Mouse (Mus musculus): Measurements from ENCODE around the gene Golph3l.
"Not testable (repeated sequence)": the region's sequence is repeated elsewhere in the genome, so short reads cannot be mapped to it uniquely, and the experiment has no call there.

DNA sequence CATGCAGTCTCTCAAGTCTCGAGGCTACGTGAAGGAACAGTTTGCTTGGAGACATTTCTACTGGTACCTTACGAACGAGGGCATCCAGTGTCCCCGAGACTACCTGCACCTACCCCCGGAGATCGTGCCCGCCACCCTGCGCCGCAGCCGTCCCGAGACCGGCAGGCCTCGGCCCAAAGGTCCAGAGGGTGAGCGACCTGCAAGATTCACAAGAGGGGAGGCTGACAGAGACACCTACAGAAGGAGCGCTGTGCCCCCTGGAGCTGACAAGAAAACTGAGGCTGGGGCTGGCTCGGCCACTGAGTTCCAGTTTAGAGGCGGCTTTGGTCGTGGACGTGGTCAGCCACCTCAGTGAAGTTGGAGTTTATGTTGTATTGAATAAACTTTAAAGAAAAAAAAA lies 33.7 kb downstream of the Golph3l start:
- TF ChIP-seq CTCF (IDR thresholded peaks at IDR 0.05; ENCODE audit: low read depth, low read length); POLR2A (IDR thresholded peaks at IDR 0.05; ENCODE audit: insufficient read depth, low read length); EP300 (IDR thresholded peaks at IDR 0.05; ENCODE audit: insufficient read depth, low read depth, low read length): not testable (repeated sequence)
